Mouse (Mus musculus) cortical plate, adult 2 months (tissue): ENCODE measurements around the gene Drd5. TPM values are rescaled to one million over a fixed set of nuclear protein-coding genes. Genes with fewer than 3 reads are reported as not detected.
A peak's percentile ranks its signal among the peaks of the same experiment; 100 is the strongest.

Experiments used
- H3K27ac ChIP-seq: fragments of 200-500 bp; 2 replicates; pipeline ENCODE4 v1.5.1; 2012; ENCODE audit warnings: low read length, control low read depth, inconsistent platforms; ENCODE audit not compliant: insufficient read depth
- H3K4me1 ChIP-seq: fragments of 200-500 bp; 2 replicates; pipeline ENCODE4 v1.6.1; 2011; ENCODE audit warnings: low read length; ENCODE audit not compliant: control insufficient read depth, insufficient read depth
- H3K4me3 ChIP-seq: fragments of 200-500 bp; 2 replicates; pipeline ENCODE4 v1.5.1; 2011; ENCODE audit warnings: mild to moderate bottlenecking, low read length, control low read depth; ENCODE audit not compliant: insufficient read depth
- CTCF ChIP-seq: fragments of 200-500 bp; IDR thresholded peaks from 2 replicates; pipeline ENCODE4 v1.5.1; 2011; ENCODE audit warnings: mild to moderate bottlenecking, control low read depth, low read length; ENCODE audit not compliant: insufficient read depth; ENCODE audit errors: extremely low read depth
- POLR2A ChIP-seq: fragments of 200-500 bp; IDR thresholded peaks from 2 replicates; pipeline ENCODE4 v1.6.1; 2011; ENCODE audit warnings: mild to moderate bottlenecking, low read length, control low read depth; ENCODE audit not compliant: insufficient read depth; ENCODE audit errors: extremely low read depth
- polyA plus RNA-seq: library from polyadenylated mRNA; depleted of rRNA; stranded (reverse); fragments of >200 nt; gene quantifications from 2 replicates; pipeline ENCODE4 v1.2.3, GENCODE M21; 2012

Drd5 gene
- polyA plus RNA-seq, 1 experiment = 0.84 TPM

- Histone ChIP-seq H3K27ac (no peak overlapping the region), H3K4me1 (no peaks in the 10 kb centered on the region), H3K4me3 (no peak overlapping the region)
- no peak for TF ChIP-seq POLR2A
- no peak for TF ChIP-seq CTCF
These were observed 17.3 kb upstream of the Drd5 start for GRCm38 (mm10) chr5:38301761-38302411.

- no peak overlapping the region for H3K4me3 ChIP-seq
- no peaks in the 10 kb centered on the region for H3K4me1 ChIP-seq
- TF ChIP-seq POLR2A (no peak), CTCF (no peak)
- no peak overlapping the region for H3K27ac ChIP-seq
These were observed 16.5 kb upstream of the Drd5 start for GRCm38 (mm10) chr5:38302651-38303050.

GRCm38 (mm10) chr5:38305241-38305640, 13.9 kb upstream of the Drd5 start:
- no peak overlapping the region for H3K4me3 ChIP-seq
- no peak overlapping the region for H3K27ac ChIP-seq
- no peak for TF ChIP-seq CTCF
- no peak for TF ChIP-seq POLR2A
- no peaks in the 10 kb centered on the region for H3K4me1 ChIP-seq

GRCm38 (mm10) chr5:38307255-38308101, 11.7 kb upstream of the Drd5 start:
- Histone ChIP-seq H3K27ac (no peak overlapping the region), H3K4me3 (peak overlapping the region; percentile 12; the same call in 1 of the 2 replicates), H3K4me1 (no peaks in the 10 kb centered on the region)
- TF ChIP-seq CTCF = peak; percentile 91
- TF ChIP-seq POLR2A = no peak

GRCm38 (mm10) chr5:38308873-38309272, 10.3 kb upstream of the Drd5 start:
- TF ChIP-seq POLR2A (no peak), CTCF (peak; percentile 59)
- Histone ChIP-seq H3K4me1 (no peaks in the 10 kb centered on the region), H3K27ac (no peak overlapping the region), H3K4me3 (no peak overlapping the region)

GRCm38 (mm10) chr5:38309795-38310194, 9.4 kb upstream of the Drd5 start:
- H3K27ac ChIP-seq = no peak overlapping the region
- no peak overlapping the region for H3K4me3 ChIP-seq
- TF ChIP-seq CTCF = no peak
- no peaks in the 10 kb centered on the region for H3K4me1 ChIP-seq

- no peaks in the 10 kb centered on the region for H3K4me1 ChIP-seq
- TF ChIP-seq POLR2A (no peak), CTCF (no peak)
- no peak overlapping the region for H3K27ac ChIP-seq
- H3K4me3 ChIP-seq = no peak overlapping the region
These were observed 14.2 kb downstream of the Drd5 start for GRCm38 (mm10) chr5:38333381-38333780.

GRCm38 (mm10) chr5:38334582-38334981, 15.4 kb downstream of the Drd5 start:
- TF ChIP-seq POLR2A (no peak), CTCF (peak; percentile 33; the same call in 1 of the 2 replicates)
- Histone ChIP-seq H3K4me3 (no peak overlapping the region), H3K4me1 (no peaks in the 10 kb centered on the region), H3K27ac (no peak overlapping the region)

- no peak overlapping the region for H3K27ac ChIP-seq
- no peak overlapping the region for H3K4me3 ChIP-seq
- TF ChIP-seq CTCF = no peak
- no peak for TF ChIP-seq POLR2A
- no peaks in the 10 kb centered on the region for H3K4me1 ChIP-seq
These were observed 23.9 kb downstream of the Drd5 start for GRCm38 (mm10) chr5:38343101-38343500.

- TF ChIP-seq POLR2A = no peak
- Histone ChIP-seq H3K4me3 (no peak overlapping the region), H3K27ac (no peak overlapping the region), H3K4me1 (no peaks in the 10 kb centered on the region)
These were observed 27.7 kb downstream of the Drd5 start for GRCm38 (mm10) chr5:38346646-38347432.
